Mouse (Mus musculus) hindbrain, embryonic 10.5 days (tissue): ENCODE results near the gene Olah. TPM values are rescaled to one million over a fixed set of nuclear protein-coding genes. Genes with fewer than 3 reads are reported as not detected.

ENCODE experiments used
- DNase-seq: peaks from one replicate; pipeline ENCODE4 v3.0.0-alpha.2; 2017; ENCODE audit warnings: low spot score
- H3K27ac ChIP-seq: fragments of 300-500 bp; sonication (generic); 2 replicates; pipeline ENCODE4 v1.5.1; 2016; ENCODE audit warnings: mild to moderate bottlenecking, moderate library complexity
- H3K27me3 ChIP-seq: fragments of 300-500 bp; sonication (generic); 2 replicates; pipeline ENCODE4 v1.6.1; 2016; ENCODE audit warnings: mild to moderate bottlenecking; ENCODE audit not compliant: poor library complexity, insufficient read depth, severe bottlenecking
- H3K36me3 ChIP-seq: fragments of 300-500 bp; sonication (generic); 2 replicates; pipeline ENCODE4 v1.6.1; 2016; ENCODE audit warnings: mild to moderate bottlenecking, moderate library complexity
- H3K4me1 ChIP-seq: fragments of 300-500 bp; sonication (generic); replicated peaks from 2 replicates; pipeline ENCODE4 v1.6.1; 2016; ENCODE audit warnings: mild to moderate bottlenecking
- H3K4me3 ChIP-seq: fragments of 300-500 bp; sonication (generic); 2 replicates; pipeline ENCODE4 v1.5.1; 2016; ENCODE audit warnings: mild to moderate bottlenecking, moderate library complexity
- H3K9me3 ChIP-seq: fragments of 300-500 bp; sonication (generic); 2 replicates; pipeline ENCODE4 v1.6.1; 2016; ENCODE audit warnings: mild to moderate bottlenecking, moderate library complexity
- WGBS: fragments of 180-500 bp; shearing (Covaris S2); methylation state at CpG from one replicate; pipeline ENCODE4 v1.1.7; 2016; 5-methylcytosine and 5-hydroxymethylcytosine counted together
- polyA plus RNA-seq: library from polyadenylated mRNA; unstranded; fragments of >200 nt; fragmentation: Nextera tagmentation; extraction: Ambion mirVana; gene quantifications from 2 replicates; pipeline ENCODE4 v1.2.1, GENCODE M21; 2016

Gene Olah
- polyA plus RNA-seq, 1 experiment from 2014 or later = not detected

DNA sequence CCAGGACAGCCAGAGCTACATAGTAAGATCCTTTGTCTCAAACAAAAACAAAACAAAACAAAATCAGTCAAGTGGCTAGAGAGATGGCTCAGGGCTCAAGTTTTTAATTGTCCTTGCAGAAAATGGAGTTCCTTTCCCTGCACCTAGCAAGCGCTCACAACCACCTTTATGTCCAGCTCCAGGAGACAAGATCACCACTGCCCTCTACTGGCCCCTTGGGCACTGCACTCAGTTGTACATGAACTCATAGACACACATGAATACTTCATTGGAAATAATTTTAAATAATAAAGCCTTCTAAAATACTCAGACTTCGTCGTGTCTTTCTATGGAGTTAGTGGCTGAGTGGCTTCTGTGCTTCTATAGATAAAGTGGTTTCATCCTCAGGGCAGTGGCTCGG is 17.2 kb upstream of the Olah start:
- no peaks in the 10 kb centered on the region for H3K36me3 ChIP-seq
- WGBS = 46% methylated on average over 4 of the region's 4 CpGs
- H3K9me3 ChIP-seq = no peaks in the 10 kb centered on the region
- no peak overlapping the region for H3K27ac ChIP-seq
- H3K27me3 ChIP-seq = peaks cover 29% of the 10 kb centered on the region
- peak; percentile 67 for DNase-seq
- H3K4me3 ChIP-seq = no peak overlapping the region
- H3K4me1 ChIP-seq = peaks cover 7% of the 10 kb centered on the region; the same call in 1 of the 2 replicates

DNA sequence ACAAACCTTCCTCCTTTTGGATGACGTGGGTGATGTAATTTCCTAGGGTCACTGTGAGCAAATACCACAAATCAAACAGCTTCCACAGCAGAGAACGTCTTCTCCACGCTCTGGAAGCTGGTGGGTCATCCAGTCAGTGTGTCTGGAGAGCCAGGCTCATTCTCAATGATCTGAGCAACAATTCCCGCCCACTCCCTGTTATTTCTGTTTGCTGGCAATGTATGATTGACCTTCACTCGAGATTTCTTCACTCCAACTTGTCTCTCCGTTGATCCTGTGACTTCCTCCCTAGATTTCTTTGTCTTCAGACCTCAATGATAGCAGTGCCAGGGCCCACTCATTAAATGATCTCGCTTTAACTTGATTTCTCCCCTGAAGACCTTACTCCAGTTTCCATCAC is 10.7 kb upstream of the Olah start:
- Histone ChIP-seq H3K4me3 (no peak overlapping the region), H3K4me1 (no peaks in the 10 kb centered on the region), H3K36me3 (no peaks in the 10 kb centered on the region), H3K9me3 (no peaks in the 10 kb centered on the region), H3K27ac (no peak overlapping the region), H3K27me3 (no peaks in the 10 kb centered on the region)
- DNase-seq = no peak
- WGBS = 83% methylated on average over 7 of the region's 7 CpGs

DNA sequence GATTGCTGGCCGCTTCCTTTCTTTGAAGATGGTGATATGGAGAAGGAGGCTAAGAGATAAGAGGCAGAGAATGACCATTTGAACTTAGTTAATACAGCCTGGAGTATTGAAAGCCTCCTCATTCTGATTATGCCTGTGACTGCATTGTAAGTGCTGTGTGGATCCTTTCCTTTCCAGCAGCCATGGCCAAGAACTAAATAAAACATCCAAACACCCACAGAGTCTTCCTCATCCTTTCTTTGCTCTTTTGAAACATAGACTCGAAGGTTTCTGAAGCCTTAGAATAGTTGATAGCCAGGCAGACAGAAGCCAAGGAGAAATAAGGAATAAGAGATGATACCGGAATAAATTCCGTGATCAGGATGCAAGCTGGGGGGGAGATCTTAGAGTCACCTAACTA is 9.0 kb upstream of the Olah start:
- H3K27me3 ChIP-seq = no peaks in the 10 kb centered on the region
- no peak for DNase-seq
- no peaks in the 10 kb centered on the region for H3K36me3 ChIP-seq
- H3K9me3 ChIP-seq = no peaks in the 10 kb centered on the region
- no peak overlapping the region for H3K27ac ChIP-seq
- no peak overlapping the region for H3K4me3 ChIP-seq
- no peaks in the 10 kb centered on the region for H3K4me1 ChIP-seq
- WGBS = 88% methylated on average over 4 of the region's 4 CpGs

GRCm38 (mm10) chr2:3391945-3392344 is 5.1 kb downstream of the Olah start:
- 79% methylated on average over 2 of the region's 2 CpGs for WGBS
- H3K4me3 ChIP-seq = no peak overlapping the region
- H3K9me3 ChIP-seq = no peaks in the 10 kb centered on the region
- no peak overlapping the region for H3K27ac ChIP-seq
- no peaks in the 10 kb centered on the region for H3K27me3 ChIP-seq
- DNase-seq = no peak
- H3K36me3 ChIP-seq = no peaks in the 10 kb centered on the region
- H3K4me1 ChIP-seq = no peaks in the 10 kb centered on the region

- DNase-seq = no peak
- WGBS = 91% methylated on average over 6 of the region's 6 CpGs
- H3K27me3 ChIP-seq = no peaks in the 10 kb centered on the region
- no peak overlapping the region for H3K27ac ChIP-seq
- H3K4me1 ChIP-seq = no peaks in the 10 kb centered on the region
- H3K36me3 ChIP-seq = no peaks in the 10 kb centered on the region
- no peak overlapping the region for H3K4me3 ChIP-seq
- no peaks in the 10 kb centered on the region for H3K9me3 ChIP-seq
Observed at GRCm38 (mm10) chr2:3387105-3387860, 9.7 kb downstream of the Olah start.

GRCm38 (mm10) chr2:3365127-3365526 is 31.9 kb downstream of the Olah start:
- Histone ChIP-seq H3K27me3 (no peaks in the 10 kb centered on the region), H3K9me3 (no peaks in the 10 kb centered on the region), H3K4me3 (no peak overlapping the region), H3K4me1 (no peaks in the 10 kb centered on the region), H3K36me3 (no peaks in the 10 kb centered on the region), H3K27ac (no peak overlapping the region)
- DNase-seq = no peak
- whole genome bisulfite sequencing = 79% methylated on average over 4 of the region's 4 CpGs

GRCm38 (mm10) chr2:3361067-3361466 is 35.9 kb downstream of the Olah start:
- no peaks in the 10 kb centered on the region for H3K36me3 ChIP-seq

GRCm38 (mm10) chr2:3357887-3358286 is 39.1 kb downstream of the Olah start:
- no peak for DNase-seq
- no peak overlapping the region for H3K27ac ChIP-seq
- H3K27me3 ChIP-seq = no peaks in the 10 kb centered on the region
- no peaks in the 10 kb centered on the region for H3K36me3 ChIP-seq
- no peaks in the 10 kb centered on the region for H3K9me3 ChIP-seq
- no peak overlapping the region for H3K4me3 ChIP-seq
- WGBS = 87% methylated on average over 3 of the region's 3 CpGs
- H3K4me1 ChIP-seq = no peaks in the 10 kb centered on the region

More at GRCm38 (mm10) chr2:3361067-3361466, 35.9 kb downstream of the Olah start:
- DNase-seq = no peak
- Histone ChIP-seq H3K27ac (no peak overlapping the region), H3K27me3 (no peaks in the 10 kb centered on the region), H3K4me1 (no peaks in the 10 kb centered on the region), H3K9me3 (no peaks in the 10 kb centered on the region), H3K4me3 (no peak overlapping the region)
- 85% methylated on average over 3 of the region's 3 CpGs for WGBS

DNA sequence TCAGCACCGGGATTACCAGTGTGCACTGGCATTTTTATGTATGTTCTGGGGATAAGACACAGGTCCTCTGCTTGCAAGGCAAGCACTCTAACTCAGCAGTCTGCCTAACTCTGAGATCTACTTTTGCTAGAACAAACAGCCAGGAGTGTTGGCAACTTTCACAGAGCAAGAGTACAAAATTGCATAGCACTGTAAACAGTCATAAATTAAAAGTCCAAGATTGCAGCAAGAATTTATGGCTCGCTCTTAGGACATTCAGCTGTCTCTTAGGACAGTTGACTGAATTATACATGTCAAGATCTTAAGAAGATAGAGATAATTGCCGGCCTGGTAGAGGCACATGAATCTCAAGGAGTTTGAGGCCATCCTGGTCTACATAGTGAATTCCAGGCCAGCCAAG is 40.7 kb downstream of the Olah start:
- H3K27ac ChIP-seq = no peak overlapping the region
- H3K4me1 ChIP-seq = no peaks in the 10 kb centered on the region
- no peaks in the 10 kb centered on the region for H3K36me3 ChIP-seq
- WGBS = 85% methylated on average over 3 of the region's 3 CpGs
- DNase-seq = no peak
- no peaks in the 10 kb centered on the region for H3K27me3 ChIP-seq
- no peak overlapping the region for H3K4me3 ChIP-seq
- 0 out of 2 replicates have a peak, but pooled peaks cover 4% of the 10 kb centered on the region for H3K9me3 ChIP-seq

- no peak overlapping the region for H3K27ac ChIP-seq
- H3K4me3 ChIP-seq = no peak overlapping the region
- no peaks in the 10 kb centered on the region for H3K36me3 ChIP-seq
- H3K9me3 ChIP-seq = 0 out of 2 replicates have a peak, but pooled peaks cover 4% of the 10 kb centered on the region
- DNase-seq = no peak
- no peaks in the 10 kb centered on the region for H3K4me1 ChIP-seq
- WGBS = 91% methylated on average over 8 of the region's 8 CpGs
- H3K27me3 ChIP-seq = no peaks in the 10 kb centered on the region
Observed at GRCm38 (mm10) chr2:3355793-3356192, 41.2 kb downstream of the Olah start.

DNA sequence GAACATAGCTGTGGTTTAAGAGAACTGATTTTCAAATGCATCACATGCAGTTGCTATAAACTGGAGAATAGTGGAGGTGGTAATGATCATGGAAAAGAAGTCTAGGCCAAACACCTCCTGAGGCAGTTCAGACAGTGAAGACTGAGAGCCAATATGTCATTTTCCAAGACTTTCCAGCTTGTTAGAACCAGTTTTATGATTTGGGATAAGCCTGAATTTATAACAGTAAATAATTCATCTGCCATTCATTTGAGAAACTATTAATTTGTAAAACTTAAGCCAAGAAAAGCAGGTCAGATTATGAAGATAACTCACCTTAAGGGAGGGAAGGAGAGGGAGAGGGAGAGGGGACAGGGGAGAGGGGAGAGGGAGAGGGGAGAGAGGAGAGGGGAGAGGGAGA is 43.9 kb downstream of the Olah start:
- Histone ChIP-seq H3K27me3 (no peaks in the 10 kb centered on the region), H3K9me3 (0 out of 2 replicates have a peak, but pooled peaks cover 4% of the 10 kb centered on the region), H3K36me3 (no peaks in the 10 kb centered on the region), H3K27ac (no peak overlapping the region), H3K4me1 (no peaks in the 10 kb centered on the region), H3K4me3 (no peak overlapping the region)
- no peak for DNase-seq

- 0 out of 2 replicates have a peak, but pooled peaks cover 4% of the 10 kb centered on the region for H3K9me3 ChIP-seq
- WGBS = 26% methylated on average over 3 of the region's 3 CpGs
- no peaks in the 10 kb centered on the region for H3K4me1 ChIP-seq
- DNase-seq = no peak
- H3K27me3 ChIP-seq = no peaks in the 10 kb centered on the region
- no peaks in the 10 kb centered on the region for H3K36me3 ChIP-seq
- no peak overlapping the region for H3K27ac ChIP-seq
- no peak overlapping the region for H3K4me3 ChIP-seq
Observed at GRCm38 (mm10) chr2:3348919-3349318, 48.1 kb downstream of the Olah start.

GRCm38 (mm10) chr2:3348422-3348821 is 48.6 kb downstream of the Olah start:
- WGBS = 81% methylated on average over 4 of the region's 4 CpGs

More at GRCm38 (mm10) chr2:3348422-3348821, 48.6 kb downstream of the Olah start:
- no peaks in the 10 kb centered on the region for H3K36me3 ChIP-seq
- no peaks in the 10 kb centered on the region for H3K27me3 ChIP-seq
- no peak overlapping the region for H3K4me3 ChIP-seq
- 0 out of 2 replicates have a peak, but pooled peaks cover 4% of the 10 kb centered on the region for H3K9me3 ChIP-seq
- H3K27ac ChIP-seq = no peak overlapping the region
- no peaks in the 10 kb centered on the region for H3K4me1 ChIP-seq
- no peak for DNase-seq
